ENCODE assay signal across 8 mouse cellular contexts in the genomic region with DNA sequence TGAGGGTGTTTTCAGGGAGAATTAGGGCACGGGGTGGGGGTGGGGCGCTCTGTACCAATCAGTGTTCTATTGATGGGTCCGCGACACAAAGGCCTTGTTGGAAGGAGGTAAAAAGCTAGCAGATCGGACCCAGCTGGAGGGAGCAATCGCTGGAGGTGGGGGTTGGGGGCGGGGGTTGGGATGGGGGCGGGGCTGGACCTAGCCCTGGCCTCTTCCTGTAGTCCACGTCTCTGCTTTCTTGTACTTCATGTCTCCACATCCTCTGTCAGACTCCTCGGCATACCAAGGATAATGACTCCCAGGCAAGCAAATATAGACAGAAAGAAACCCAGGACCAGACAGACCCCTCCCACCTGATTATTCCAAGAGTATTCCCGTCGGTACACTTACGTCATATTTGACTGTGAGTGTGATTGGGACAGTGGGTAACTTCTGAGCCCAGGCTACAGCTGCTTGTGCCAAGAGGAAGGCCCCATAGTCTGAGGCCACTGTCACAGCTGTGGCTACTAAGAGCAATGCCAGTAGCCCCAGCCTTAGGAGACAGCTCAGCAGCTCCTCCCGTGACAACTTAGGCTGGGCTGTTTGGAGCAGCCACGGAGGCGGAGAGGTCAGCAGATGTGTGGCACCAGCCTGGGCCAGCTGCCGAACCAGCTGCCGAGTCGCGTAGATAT. TPM values are rescaled to one million over a fixed set of nuclear protein-coding genes. Genes with fewer than 3 reads are reported as not detected.
A peak's percentile ranks its signal among the peaks of the same experiment; 100 is the strongest.
DNase-seq lines count a peak whose midpoint lies in the region; ATAC-seq and TF ChIP-seq lines count a peak whose summit lies in the region.
"Had no signal": no experiment of that assay in that cellular context is flagged by ENCODE, and none has a peak within 500 bp of the region (broad histone marks: within the 10 kb centered on the region; RNA-seq: fewer than 3 reads in every experiment).

No protein-coding gene starts in this region.

- WGBS in heart, embryonic 10.5 days = 50% methylated on average over 20 of the region's 20 CpGs
- WGBS in liver, postnatal 0 days (ENCODE audit: insufficient replicate concordance) = 55% methylated on average over 20 of the region's 20 CpGs

- peak; percentile 23 for DNase-seq in ZHBTc4 (ENCODE audit: low read depth, low spot score)
- no peak for DNase-seq in heart, embryonic 10.5 days (ENCODE audit: low spot score)
- peak; percentile 65 for DNase-seq in liver, postnatal 0 days
- DNase-seq in kidney, postnatal 14 days = no peak

- H3K27ac ChIP-seq in heart, embryonic 10.5 days = peak overlapping the region; percentile 42
- H3K27ac ChIP-seq in liver, postnatal 0 days (ENCODE audit: low read depth) = peak overlapping the region; percentile 91
- H3K27ac ChIP-seq: macrophage had no signal

- peaks cover 4% of the 10 kb centered on the region; the same call in 1 of the 2 replicates for H3K9me3 ChIP-seq in E14TG2a.4 (ENCODE audit: low read length)
- no peaks in the 10 kb centered on the region for H3K9me3 ChIP-seq in heart, embryonic 10.5 days
- peaks cover 3% of the 10 kb centered on the region; the same call in 1 of the 2 replicates for H3K9me3 ChIP-seq in liver, postnatal 0 days (ENCODE audit: low read length)

- H3K27me3 ChIP-seq in E14TG2a.4 (ENCODE audit: insufficient read depth, low read length) = peaks cover 16% of the 10 kb centered on the region
- H3K27me3 ChIP-seq in heart, embryonic 10.5 days (ENCODE audit: insufficient read depth, poor library complexity, severe bottlenecking) = no peaks in the 10 kb centered on the region
- no peaks in the 10 kb centered on the region for H3K27me3 ChIP-seq in liver, postnatal 0 days (ENCODE audit: insufficient read depth, low read length)

- peak; percentile 82 for ATAC-seq in liver, postnatal 0 days
- no peak for ATAC-seq in megakaryocyte progenitor cell, adult 5-6 weeks (replicated peaks; ENCODE audit: poor library complexity)
- ATAC-seq in inflammation-experienced regulatory T-cells, adult 6 months = no peak

- H3K9ac ChIP-seq in liver, postnatal 0 days (replicated peaks) = peak overlapping the region; percentile 54

- TF ChIP-seq CTCF in E14TG2a.4 (conservative IDR thresholded peaks at IDR 0.05; ENCODE audit: low read length) = no peak
- TF ChIP-seq CTCF in liver, postnatal 0 days (IDR thresholded peaks at IDR 0.05; ENCODE audit: low read depth) = no peak

- peaks cover 58% of the 10 kb centered on the region for H3K4me1 ChIP-seq in E14TG2a.4 (replicated peaks; ENCODE audit: low read depth, low read length)
- H3K4me1 ChIP-seq in heart, embryonic 10.5 days = peaks cover 38% of the 10 kb centered on the region
- peaks cover 2% of the 10 kb centered on the region; the same call in 1 of the 2 replicates for H3K4me1 ChIP-seq in liver, postnatal 0 days (ENCODE audit: insufficient read depth)

- TF ChIP-seq EP300 in liver, postnatal 0 days (IDR thresholded peaks at IDR 0.05; ENCODE audit: low read depth) = peak; percentile 44

- H3K36me3 ChIP-seq in E14TG2a.4 (ENCODE audit: insufficient read depth, low read length) = no peaks in the 10 kb centered on the region
- H3K36me3 ChIP-seq in heart, embryonic 10.5 days = no peaks in the 10 kb centered on the region
- no peaks in the 10 kb centered on the region for H3K36me3 ChIP-seq in liver, postnatal 0 days (replicated peaks; ENCODE audit: insufficient read depth, low read length)

- peak overlapping the region; percentile 72 for H3K4me3 ChIP-seq in E14TG2a.4 (replicated peaks; ENCODE audit: low read length)
- no peak overlapping the region for H3K4me3 ChIP-seq in heart, embryonic 10.5 days
- no peak overlapping the region for H3K4me3 ChIP-seq in liver, postnatal 0 days (ENCODE audit: low read depth, low read length)

- peak overlapping the region; percentile 44; the same call in 1 of the 2 replicates for H3K4me2 ChIP-seq in liver, postnatal 0 days (ENCODE audit: low read depth, low read length)

RNA-seq across cellular contexts. Expression of gene Ocstamp, which starts 3.2 kb away (rescaled TPM):
- polyA plus RNA-seq in heart, embryonic 10.5 days (2016; fragmentation: Nextera tagmentation; extraction: Ambion mirVana) = 0.07 and 0.39 TPM in 2 replicates
- polyA plus RNA-seq in liver, postnatal 0 days (2015; fragmentation: Nextera tagmentation; extraction: Ambion mirVana) = 8.1 and 13.0 TPM in 2 replicates
- not detected in 2 replicates for total RNA-seq in megakaryocyte progenitor cell, adult 5-6 weeks (2015)
- not detected in 2 replicates for total RNA-seq in megakaryocyte progenitor cell, adult 5-6 weeks (2017)
- polyA plus RNA-seq in inflammation-experienced regulatory T-cells, adult 6 months (2017; shearing (Covaris generic)) = not detected
- polyA plus RNA-seq: macrophage had no signal

RNA-seq across cellular contexts. Expression of gene Zfp334, which starts 8.9 kb away (rescaled TPM):
- polyA plus RNA-seq in heart, embryonic 10.5 days (2016; fragmentation: Nextera tagmentation; extraction: Ambion mirVana) = 9.3 and 12.2 TPM in 2 replicates
- 1.2 and 1.5 TPM in 2 replicates for polyA plus RNA-seq in liver, postnatal 0 days (2015; fragmentation: Nextera tagmentation; extraction: Ambion mirVana)
- total RNA-seq in megakaryocyte progenitor cell, adult 5-6 weeks (2015) = not detected in 2 replicates
- not detected in 2 replicates for total RNA-seq in megakaryocyte progenitor cell, adult 5-6 weeks (2017)
- polyA plus RNA-seq in inflammation-experienced regulatory T-cells, adult 6 months (2017; shearing (Covaris generic)) = not detected

RNA-seq across cellular contexts. Expression of gene Zfp663, which starts 28.4 kb away (rescaled TPM):
- 0.23 and 0.60 TPM in 2 replicates for polyA plus RNA-seq in heart, embryonic 10.5 days (2016; fragmentation: Nextera tagmentation; extraction: Ambion mirVana)
- polyA plus RNA-seq in liver, postnatal 0 days (2015; fragmentation: Nextera tagmentation; extraction: Ambion mirVana) = not detected in 2 replicates
- not detected in 2 replicates for total RNA-seq in megakaryocyte progenitor cell, adult 5-6 weeks (2015)
- not detected in 2 replicates for total RNA-seq in megakaryocyte progenitor cell, adult 5-6 weeks (2017)
- not detected for polyA plus RNA-seq in inflammation-experienced regulatory T-cells, adult 6 months (2017; shearing (Covaris generic))
- polyA plus RNA-seq: macrophage had no signal

Comparison
In these comparisons a context has a peak if more than half of its experiments do, and no peak if none do; other contexts are left out.
1. DNase-seq: peak in ZHBTc4 (single experiment) and liver, postnatal 0 days (single experiment); none in heart, embryonic 10.5 days (single experiment) and kidney, postnatal 14 days (single experiment).